Mouse (Mus musculus): ENCODE measurements at regions not wholly inside any gene's neighbourhood (a gene's known extent, or its start where the extent isn't known, plus 50 kb on each side); places are given as distances from the start of the nearest gene placed in this dataset.

DNA sequence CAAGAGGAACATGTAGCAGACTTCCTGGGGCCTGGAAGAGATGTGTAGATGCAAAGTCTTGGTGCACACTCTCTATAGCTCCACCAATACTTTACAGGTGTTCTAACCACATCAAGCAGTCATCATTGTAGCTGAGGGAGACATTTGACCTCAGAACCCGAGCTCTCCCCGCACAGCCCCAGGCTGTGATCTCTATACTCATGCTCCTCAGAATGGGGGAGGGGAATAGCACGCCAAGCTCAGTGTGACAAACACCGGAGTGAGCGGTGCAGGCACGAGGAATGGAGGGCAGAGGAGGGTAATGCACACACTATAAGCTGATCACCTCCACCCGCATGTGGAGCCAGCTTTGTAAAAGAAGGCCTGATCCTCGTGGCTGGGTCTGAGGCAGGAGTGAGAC lies 146.1 kb downstream of the Bmp7 start:
- Histone ChIP-seq H3K36me3 (ENCODE audit: control insufficient read depth, insufficient read depth, low read length) (no peaks in the 10 kb centered on the region), H3K27ac (ENCODE audit: low read depth, low read length) (no peak overlapping the region), H3K27me3 (ENCODE audit: control insufficient read depth, insufficient read depth, low read length) (peaks cover 21% of the 10 kb centered on the region), H3K9ac (ENCODE audit: low read length) (no peak overlapping the region), H3K9me3 (ENCODE audit: control insufficient read depth, low read length) (no peaks in the 10 kb centered on the region; the same call in 1 of the 2 replicates), H3K4me2 (no peak overlapping the region), H3K4me1 (ENCODE audit: control insufficient read depth, insufficient read depth, low read length) (peaks cover 3% of the 10 kb centered on the region; the same call in 1 of the 2 replicates), H3K4me3 (ENCODE audit: low read depth, low read length) (no peak overlapping the region)
- WGBS: 80% methylated on average over 8 of the region's 8 CpGs
- ATAC-seq (ENCODE audit: low FRiP score) (no peak), DNase-seq (ENCODE audit: low spot score, missing footprints) (no peak)

GRCm38 (mm10) chr2:172794771-172795170 lies 145.3 kb downstream of the Bmp7 start:
- DNase-seq (ENCODE audit: low spot score, missing footprints) (no peak), ATAC-seq (ENCODE audit: low FRiP score) (no peak)
- no peaks in the 10 kb centered on the region; the same call in 1 of the 2 replicates for H3K9me3 ChIP-seq (ENCODE audit: control insufficient read depth, low read length)
- no peak overlapping the region for H3K9ac ChIP-seq (ENCODE audit: low read length)
- H3K4me1 ChIP-seq (ENCODE audit: control insufficient read depth, insufficient read depth, low read length): peaks cover 4% of the 10 kb centered on the region
- 85% methylated on average over 10 of the region's 10 CpGs for WGBS
- H3K4me3 ChIP-seq (ENCODE audit: low read depth, low read length): no peak overlapping the region
- no peaks in the 10 kb centered on the region for H3K36me3 ChIP-seq (ENCODE audit: control insufficient read depth, insufficient read depth, low read length)
- H3K27me3 ChIP-seq (ENCODE audit: control insufficient read depth, insufficient read depth, low read length): peaks cover 15% of the 10 kb centered on the region
- H3K27ac ChIP-seq (ENCODE audit: low read depth, low read length): no peak overlapping the region
- H3K4me2 ChIP-seq: no peak overlapping the region

- WGBS: 75% methylated on average over 6 of the region's 6 CpGs
- Histone ChIP-seq H3K27me3 (ENCODE audit: control insufficient read depth, insufficient read depth, low read length) (peaks cover 20% of the 10 kb centered on the region), H3K4me2 (no peak overlapping the region), H3K27ac (ENCODE audit: low read depth, low read length) (no peak overlapping the region), H3K4me1 (ENCODE audit: control insufficient read depth, insufficient read depth, low read length) (peaks cover 10% of the 10 kb centered on the region), H3K36me3 (ENCODE audit: control insufficient read depth, insufficient read depth, low read length) (no peaks in the 10 kb centered on the region), H3K9me3 (ENCODE audit: control insufficient read depth, low read length) (no peaks in the 10 kb centered on the region; the same call in 1 of the 2 replicates), H3K9ac (ENCODE audit: low read length) (no peak overlapping the region), H3K4me3 (ENCODE audit: low read depth, low read length) (no peak overlapping the region)
- no peak for DNase-seq (ENCODE audit: low spot score, missing footprints)
- ATAC-seq (ENCODE audit: low FRiP score): no peak
These were observed 144.0 kb downstream of the Bmp7 start for GRCm38 (mm10) chr2:172796104-172796503.

- peaks cover 10% of the 10 kb centered on the region for H3K4me1 ChIP-seq (ENCODE audit: control insufficient read depth, insufficient read depth, low read length)
- DNase-seq (ENCODE audit: low spot score, missing footprints) (no peak), ATAC-seq (ENCODE audit: low FRiP score) (0 out of 2 replicates have a peak, but pooled peaks have one; percentile 26)
- no peaks in the 10 kb centered on the region for H3K36me3 ChIP-seq (ENCODE audit: control insufficient read depth, insufficient read depth, low read length)
- H3K27me3 ChIP-seq (ENCODE audit: control insufficient read depth, insufficient read depth, low read length): peaks cover 25% of the 10 kb centered on the region
- no peaks in the 10 kb centered on the region; the same call in 1 of the 2 replicates for H3K9me3 ChIP-seq (ENCODE audit: control insufficient read depth, low read length)
- H3K4me3 ChIP-seq (ENCODE audit: low read depth, low read length): no peak overlapping the region
- H3K27ac ChIP-seq (ENCODE audit: low read depth, low read length): no peak overlapping the region
- H3K9ac ChIP-seq (ENCODE audit: low read length): no peak overlapping the region
- 28% methylated on average over 6 of the region's 6 CpGs for WGBS
- no peak overlapping the region for H3K4me2 ChIP-seq
These were observed 143.2 kb downstream of the Bmp7 start for GRCm38 (mm10) chr2:172796955-172797354.

GRCm38 (mm10) chr2:172799951-172800350 lies 140.2 kb downstream of the Bmp7 start:
- Histone ChIP-seq H3K27ac (ENCODE audit: low read depth, low read length) (no peak overlapping the region), H3K4me3 (ENCODE audit: low read depth, low read length) (no peak overlapping the region), H3K9me3 (ENCODE audit: control insufficient read depth, low read length) (no peaks in the 10 kb centered on the region), H3K4me2 (no peak overlapping the region), H3K36me3 (ENCODE audit: control insufficient read depth, insufficient read depth, low read length) (no peaks in the 10 kb centered on the region), H3K27me3 (ENCODE audit: control insufficient read depth, insufficient read depth, low read length) (peaks cover 21% of the 10 kb centered on the region), H3K9ac (ENCODE audit: low read length) (no peak overlapping the region), H3K4me1 (ENCODE audit: control insufficient read depth, insufficient read depth, low read length) (peaks cover 10% of the 10 kb centered on the region)
- ATAC-seq (ENCODE audit: low FRiP score) (peak; percentile 36), DNase-seq (ENCODE audit: low spot score, missing footprints) (no peak)
- WGBS: 7% methylated on average over 10 of the region's 10 CpGs

DNA sequence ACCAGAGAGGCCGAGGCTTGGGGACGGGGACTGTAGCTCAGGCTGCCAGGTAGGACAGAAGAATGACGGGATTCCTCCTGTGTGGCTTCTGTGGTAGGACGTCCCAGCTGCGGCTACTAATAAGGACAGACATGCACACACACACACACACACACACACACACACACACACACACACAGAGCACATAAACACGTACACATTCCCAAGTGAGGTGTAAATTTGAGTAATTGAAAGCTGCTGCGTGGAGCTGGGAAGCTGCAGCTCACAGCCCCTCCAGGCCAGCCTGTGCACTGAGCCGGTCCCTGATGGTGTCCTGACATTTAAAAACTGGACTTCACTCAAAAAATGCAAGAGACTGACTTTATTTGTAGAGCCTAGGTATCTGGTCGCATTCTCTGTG lies 139.3 kb downstream of the Bmp7 start:
- Histone ChIP-seq H3K36me3 (ENCODE audit: control insufficient read depth, insufficient read depth, low read length) (no peaks in the 10 kb centered on the region), H3K4me2 (no peak overlapping the region), H3K27ac (ENCODE audit: low read depth, low read length) (no peak overlapping the region), H3K9me3 (ENCODE audit: control insufficient read depth, low read length) (no peaks in the 10 kb centered on the region), H3K4me3 (ENCODE audit: low read depth, low read length) (no peak overlapping the region), H3K9ac (ENCODE audit: low read length) (no peak overlapping the region), H3K27me3 (ENCODE audit: control insufficient read depth, insufficient read depth, low read length) (peaks cover 21% of the 10 kb centered on the region), H3K4me1 (ENCODE audit: control insufficient read depth, insufficient read depth, low read length) (peaks cover 10% of the 10 kb centered on the region)
- 51% methylated on average over 9 of the region's 9 CpGs for WGBS
- DNase-seq (ENCODE audit: low spot score, missing footprints) (no peak), ATAC-seq (ENCODE audit: low FRiP score) (no peak)

GRCm38 (mm10) chr2:172801804-172802203 lies 138.3 kb downstream of the Bmp7 start:
- H3K9ac ChIP-seq (ENCODE audit: low read length): no peak overlapping the region
- H3K4me3 ChIP-seq (ENCODE audit: low read depth, low read length): no peak overlapping the region
- no peak overlapping the region for H3K4me2 ChIP-seq
- no peaks in the 10 kb centered on the region for H3K9me3 ChIP-seq (ENCODE audit: control insufficient read depth, low read length)
- ATAC-seq (ENCODE audit: low FRiP score) (no peak), DNase-seq (ENCODE audit: low spot score, missing footprints) (no peak)
- 66% methylated on average over 4 of the region's 4 CpGs for WGBS
- no peaks in the 10 kb centered on the region for H3K36me3 ChIP-seq (ENCODE audit: control insufficient read depth, insufficient read depth, low read length)
- H3K27ac ChIP-seq (ENCODE audit: low read depth, low read length): no peak overlapping the region
- H3K27me3 ChIP-seq (ENCODE audit: control insufficient read depth, insufficient read depth, low read length): peaks cover 21% of the 10 kb centered on the region
- peaks cover 10% of the 10 kb centered on the region for H3K4me1 ChIP-seq (ENCODE audit: control insufficient read depth, insufficient read depth, low read length)

- 56% methylated on average over 4 of the region's 4 CpGs for WGBS
These were observed 132.7 kb downstream of the Bmp7 start for GRCm38 (mm10) chr2:172807446-172807845.

DNA sequence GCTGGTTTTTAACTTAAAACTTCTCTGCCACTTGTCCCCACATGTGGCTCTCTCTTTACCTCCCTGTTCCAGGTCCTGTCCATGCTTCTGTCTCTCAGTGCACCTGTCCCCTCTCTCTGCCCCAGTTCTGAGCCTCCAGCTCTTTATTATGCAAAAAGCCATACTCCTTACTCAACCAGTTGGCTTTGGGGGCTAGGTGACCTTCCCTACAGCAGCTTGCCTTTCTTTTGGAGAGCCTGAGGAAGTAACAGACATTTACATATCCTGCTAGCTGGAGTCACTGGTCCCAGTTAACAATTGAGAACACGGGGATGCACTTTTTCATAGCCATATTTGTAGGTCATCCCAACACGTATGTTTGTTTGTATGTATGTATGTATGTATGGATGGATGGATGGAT lies 130.8 kb downstream of the Bmp7 start:
- Histone ChIP-seq H3K9me3 (ENCODE audit: control insufficient read depth, low read length) (no peaks in the 10 kb centered on the region), H3K4me3 (ENCODE audit: low read depth, low read length) (no peak overlapping the region), H3K9ac (ENCODE audit: low read length) (no peak overlapping the region), H3K27me3 (ENCODE audit: control insufficient read depth, insufficient read depth, low read length) (0 out of 2 replicates have a peak, but pooled peaks cover 2% of the 10 kb centered on the region), H3K4me1 (ENCODE audit: control insufficient read depth, insufficient read depth, low read length) (no peaks in the 10 kb centered on the region; the same call in 1 of the 2 replicates), H3K36me3 (ENCODE audit: control insufficient read depth, insufficient read depth, low read length) (no peaks in the 10 kb centered on the region), H3K4me2 (no peak overlapping the region), H3K27ac (ENCODE audit: low read depth, low read length) (no peak overlapping the region)
- 82% methylated on average over 2 of the region's 2 CpGs for WGBS
- DNase-seq (ENCODE audit: low spot score, missing footprints) (no peak), ATAC-seq (ENCODE audit: low FRiP score) (no peak)

More at GRCm38 (mm10) chr2:172807446-172807845, 132.7 kb downstream of the Bmp7 start:
- Histone ChIP-seq H3K9me3 (ENCODE audit: control insufficient read depth, low read length) (no peaks in the 10 kb centered on the region), H3K4me3 (ENCODE audit: low read depth, low read length) (no peak overlapping the region), H3K27ac (ENCODE audit: low read depth, low read length) (no peak overlapping the region), H3K27me3 (ENCODE audit: control insufficient read depth, insufficient read depth, low read length) (no peaks in the 10 kb centered on the region; the same call in 1 of the 2 replicates), H3K4me1 (ENCODE audit: control insufficient read depth, insufficient read depth, low read length) (no peaks in the 10 kb centered on the region; the same call in 1 of the 2 replicates), H3K4me2 (no peak overlapping the region), H3K36me3 (ENCODE audit: control insufficient read depth, insufficient read depth, low read length) (no peaks in the 10 kb centered on the region), H3K9ac (ENCODE audit: low read length) (no peak overlapping the region)
- ATAC-seq (ENCODE audit: low FRiP score) (no peak), DNase-seq (ENCODE audit: low spot score, missing footprints) (no peak)

All from midbrain, embryonic 11.5 days (tissue).